Mouse (Mus musculus): ENCODE results near the gene Smtnl1. TPM values are rescaled to one million over a fixed set of nuclear protein-coding genes. Genes with fewer than 3 reads are reported as not detected.

The Smtnl1 gene
- total RNA-seq, 2 experiments from 2014 or later, result 1.8 to 3.9 TPM

Other genes starting within 250 kb of the Smtnl1 start
- 100 to 1,000 TPM; 157 to 165 TPM for gene Ctnnd1, start 171.9 kb downstream of the Smtnl1 start, total RNA-seq (2021)
- under 1 TPM; 0.22 to 0.42 TPM for gene Btbd18, start 163.6 kb downstream of the Smtnl1 start, total RNA-seq (2021)
- 10 to 100 TPM; 87.7 to 89.0 TPM for gene Selenoh, start 151.9 kb downstream of the Smtnl1 start, total RNA-seq (2021)
- not detected for gene Gm28635, start 144.6 kb downstream of the Smtnl1 start, total RNA-seq (2021)
- 10 to 100 TPM; 26.7 to 28.6 TPM for gene Med19, start 144.2 kb downstream of the Smtnl1 start, total RNA-seq (2021)
- gene Tmx2, start 143.5 kb downstream of the Smtnl1 start, total RNA-seq (2021), result 100 to 1,000 TPM; 114 to 116 TPM
- 10 to 100 TPM; 52.5 to 61.7 TPM for gene Zdhhc5, start 107.5 kb downstream of the Smtnl1 start, total RNA-seq (2021)
- 10 to 100 TPM; 13.0 to 15.2 TPM for gene Clp1, start 95.3 kb downstream of the Smtnl1 start, total RNA-seq (2021)
- gene Ypel4, start 88.6 kb downstream of the Smtnl1 start, total RNA-seq (2021), result 10 to 100 TPM; 12.0 to 18.2 TPM
- gene Gm19426, start 79.0 kb downstream of the Smtnl1 start, total RNA-seq (2021), result 1 to 10 TPM; 8.3 to 9.1 TPM
- 10 to 100 TPM; 64.5 to 76.4 TPM for gene Serping1, start 47.2 kb downstream of the Smtnl1 start, total RNA-seq (2021)
- 10 to 100 TPM; 31.1 to 35.4 TPM for gene Ube2l6, start 23.8 kb downstream of the Smtnl1 start, total RNA-seq (2021)
- gene Timm10, start 4.3 kb upstream of the Smtnl1 start, total RNA-seq (2021), result 10 to 100 TPM; 40.5 to 43.7 TPM
- gene Slc43a1, start 16.2 kb upstream of the Smtnl1 start, total RNA-seq (2021), result 10 to 100 TPM in 1 of 2 experiments, 1 to 10 TPM in 1; 8.8 to 11.1 TPM
- 1 to 10 TPM; 2.2 to 3.4 TPM for gene Rtn4rl2, start 64.1 kb upstream of the Smtnl1 start, total RNA-seq (2021)
- gene Slc43a3, start 113.9 kb upstream of the Smtnl1 start, total RNA-seq (2021), result 10 to 100 TPM; 66.4 to 68.4 TPM
- 1 to 10 TPM; 2.2 to 7.8 TPM for gene Prg2, start 157.8 kb upstream of the Smtnl1 start, total RNA-seq (2021)
- gene Prg3, start 165.6 kb upstream of the Smtnl1 start, total RNA-seq (2021), result under 1 TPM; 0.50 to 0.73 TPM
- 100 to 1,000 TPM; 184 to 197 TPM for gene Ssrp1, start 214.6 kb upstream of the Smtnl1 start, total RNA-seq (2021)
- 1 to 10 TPM; 1.8 to 2.1 TPM for gene P2rx3, start 214.8 kb upstream of the Smtnl1 start, total RNA-seq (2021)
- gene Tnks1bp1, start 225.4 kb upstream of the Smtnl1 start, total RNA-seq (2021), result 100 to 1,000 TPM; 138 to 142 TPM